In genomic region chr4:35049742-35050058, GRCm38 (mm10) we compare ENCODE assay signal across 21 mouse cellular contexts.
DNase-seq lines count a peak whose midpoint lies in the region; ATAC-seq and TF ChIP-seq lines count a peak whose summit lies in the region.
"Had no signal": no experiment of that assay in that cellular context is flagged by ENCODE, and none has a peak within 500 bp of the region (broad histone marks: within the 10 kb centered on the region; RNA-seq: fewer than 3 reads in every experiment).

No protein-coding gene starts in this region.

- WGBS in liver, adult 2 months, result 72% methylated on average over 5 of the region's 5 CpGs
- 34% methylated on average over 5 of the region's 5 CpGs for WGBS in limb, embryonic 13.5 days

- peak; percentile 36; the same call in 1 of the 2 replicates for ATAC-seq in limb, embryonic 13.5 days (ENCODE audit: low FRiP score, low read depth)
- ATAC-seq: CD4-positive, CD25-positive, alpha-beta regulatory T cell, adult 4 months; forebrain, embryonic 15.5 days; midbrain, embryonic 13.5 days had no signal

- no peaks in the 10 kb centered on the region for H3K36me3 ChIP-seq in liver, adult 2 months (ENCODE audit: control insufficient read depth, insufficient read depth, low read length)
- H3K36me3 ChIP-seq in limb, embryonic 13.5 days, result no peaks in the 10 kb centered on the region
- H3K36me3 ChIP-seq: forebrain, embryonic 15.5 days; heart, embryonic 13.5 days; hindbrain, embryonic 13.5 days; midbrain, embryonic 13.5 days had no signal

- peak overlapping the region; percentile 61; the same call in 1 of the 2 replicates for H3K27ac ChIP-seq in gastrocnemius, adult 2 months
- peak overlapping the region; percentile 64 for H3K27ac ChIP-seq in liver, adult 2 months (replicated peaks; ENCODE audit: insufficient read depth, low read depth, low read length)
- no peak overlapping the region for H3K27ac ChIP-seq in limb, embryonic 13.5 days
- H3K27ac ChIP-seq: forebrain, embryonic 15.5 days; heart, embryonic 13.5 days; hindbrain, embryonic 13.5 days; left cerebral cortex, adult 2 months; midbrain, embryonic 13.5 days; stomach, postnatal 0 days had no signal

- TF ChIP-seq CTCF in gastrocnemius, adult 2 months (IDR thresholded peaks at IDR 0.05), result no peak
- no peak for TF ChIP-seq CTCF in liver, adult 2 months (IDR thresholded peaks at IDR 0.05; ENCODE audit: low read depth, low read length)

- no peak overlapping the region for H3K4me3 ChIP-seq in gastrocnemius, adult 2 months
- no peak overlapping the region for H3K4me3 ChIP-seq in liver, adult 2 months (ENCODE audit: insufficient read depth, low read depth, low read length)
- no peak overlapping the region for H3K4me3 ChIP-seq in limb, embryonic 13.5 days
- H3K4me3 ChIP-seq: forebrain, embryonic 15.5 days; heart, embryonic 13.5 days; hindbrain, embryonic 13.5 days; left cerebral cortex, adult 2 months; midbrain, embryonic 13.5 days had no signal

- peaks cover 3% of the 10 kb centered on the region; the same call in 1 of the 2 replicates for H3K79me2 ChIP-seq in liver, adult 2 months (ENCODE audit: control insufficient read depth, insufficient read depth, low read length)

- H3K9me3 ChIP-seq in limb, embryonic 13.5 days, result no peaks in the 10 kb centered on the region
- H3K9me3 ChIP-seq: forebrain, embryonic 15.5 days; heart, embryonic 13.5 days; hindbrain, embryonic 13.5 days; midbrain, embryonic 13.5 days had no signal

- no peak for DNase-seq in gastrocnemius, adult 2 months
- DNase-seq in gastrocnemius, postnatal 36 days, result no peak
- no peak for DNase-seq in liver, adult 2 months (ENCODE audit: extremely low read depth, low read depth, low spot score)
- DNase-seq in liver, result no peak
- peak; percentile 42 for DNase-seq in embryo, embryonic 9.5 days (ENCODE audit: extremely low spot score)
- no peak for DNase-seq in spleen, postnatal 36 days (ENCODE audit: low spot score in 2 of 2)
- DNase-seq in adrenal gland, adult 8-10 months, result no peak
- DNase-seq: cerebellum, adult 9-10 months; gastrocnemius, postnatal 10 days; kidney, adult 18-20 months; lung, postnatal 14 days; thymus, adult 2 months; thymus, postnatal 4 days had no signal

- TF ChIP-seq POLR2A in liver, adult 2 months (IDR thresholded peaks at IDR 0.05; ENCODE audit: extremely low read depth, insufficient read depth, low read length), result no peak

- peaks cover 16% of the 10 kb centered on the region for H3K4me1 ChIP-seq in liver, adult 2 months (ENCODE audit: control insufficient read depth, insufficient read depth, low read length)
- peaks cover 21% of the 10 kb centered on the region for H3K4me1 ChIP-seq in limb, embryonic 13.5 days
- H3K4me1 ChIP-seq: midbrain, embryonic 13.5 days had no signal

- intact Hi-C loops in gastrocnemius, adult 2 months (cut with DNase I), result no loop called here
- intact Hi-C loops in gastrocnemius, postnatal 36 days (cut with DNase I), result no loop called here

- no peak overlapping the region for H3K9ac ChIP-seq in liver, adult 2 months (ENCODE audit: low read depth, low read length)
- no peak overlapping the region for H3K9ac ChIP-seq in limb, embryonic 13.5 days
- H3K9ac ChIP-seq: forebrain, embryonic 15.5 days; heart, embryonic 13.5 days; hindbrain, embryonic 13.5 days; midbrain, embryonic 13.5 days had no signal

- H3K4me2 ChIP-seq in limb, embryonic 13.5 days (replicated peaks), result no peak overlapping the region
- H3K4me2 ChIP-seq: forebrain, embryonic 15.5 days; heart, embryonic 13.5 days; hindbrain, embryonic 13.5 days; midbrain, embryonic 13.5 days had no signal

- no peaks in the 10 kb centered on the region for H3K27me3 ChIP-seq in liver, adult 2 months (ENCODE audit: control insufficient read depth, insufficient read depth, low read length)
- no peaks in the 10 kb centered on the region for H3K27me3 ChIP-seq in limb, embryonic 13.5 days
- H3K27me3 ChIP-seq: forebrain, embryonic 15.5 days; heart, embryonic 13.5 days; hindbrain, embryonic 13.5 days; midbrain, embryonic 13.5 days had no signal
